Mouse (Mus musculus) left cerebral cortex, adult 2 months (tissue): ENCODE measurements around the gene Etv5. TPM values are rescaled to one million over a fixed set of nuclear protein-coding genes. Genes with fewer than 3 reads are reported as not detected.
"Not testable (repeated sequence)": the region's sequence is repeated elsewhere in the genome, so short reads cannot be mapped to it uniquely, and the experiment has no call there.

ENCODE experiments used
- DNase-seq, 2 experiments: peaks; one replicate each; pipeline ENCODE4 v3.0.0; 2021 to 2022; ENCODE audit warnings: low spot score in 2 of 2, mixed read lengths in 1 of 2; ENCODE audit errors: extremely low spot score in 1 of 2
- H3K27ac ChIP-seq: fragments of 200-600 bp; 2 replicates; pipeline ENCODE4 v1.8.1; 2022
- H3K4me3 ChIP-seq: fragments of 200-600 bp; 2 replicates; pipeline ENCODE4 v1.8.1; 2022
- CTCF ChIP-seq: fragments of 200-600 bp; IDR thresholded peaks from 2 replicates; pipeline ENCODE4 v1.8.1; 2022; ENCODE audit warnings: antibody characterized with exemption, mild to moderate bottlenecking, moderate library complexity
- intact Hi-C: fragments of 180-260 bp; cut with DNase I; formaldehyde crosslinking; loops from one replicate; pipeline ENCODE4 v1.15.1; 2025
- total RNA-seq, 2 experiments: library from RNA; stranded (reverse); gene quantifications; 2 replicates each; pipeline ENCODE4 v1.2.3; 2021

Gene Etv5
- total RNA-seq, 2 experiments from 2014 or later = 94.7 to 97.5 TPM

DNA sequence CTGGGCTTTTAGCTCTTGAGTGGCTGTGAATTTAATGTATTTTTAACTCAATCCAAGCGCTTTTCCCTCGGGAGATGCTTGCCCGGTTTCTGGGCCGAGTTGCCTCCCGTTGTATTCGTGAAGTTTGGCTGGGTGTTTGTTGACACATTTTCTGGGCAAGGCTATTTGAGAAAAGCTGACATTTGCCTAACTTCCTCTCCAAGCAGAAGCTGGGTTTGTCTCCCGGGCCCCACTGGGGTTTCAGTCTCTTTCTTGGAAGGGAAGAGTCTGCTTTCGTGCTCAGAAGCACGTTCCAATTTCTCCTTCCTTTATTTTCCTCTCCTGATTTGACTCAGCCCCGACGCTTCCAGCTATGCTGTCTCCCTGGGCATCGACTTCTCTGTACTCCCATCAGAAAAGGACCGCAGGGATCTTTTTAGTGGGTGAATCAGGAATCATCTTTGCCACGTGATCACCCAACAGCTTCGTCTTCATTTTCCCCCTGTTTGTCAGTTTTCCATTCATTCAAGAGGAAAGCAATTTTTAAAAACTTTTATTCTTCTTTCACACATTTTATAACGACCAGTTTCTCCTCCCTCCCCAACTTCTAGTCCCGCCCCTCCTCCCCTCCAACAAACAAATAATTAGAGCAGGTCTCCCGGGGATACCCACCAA lies 80.7 kb downstream of the Etv5 start:
- peak in 1 of 2 experiments; percentile 35 for DNase-seq
- no peak for TF ChIP-seq CTCF
- Histone ChIP-seq H3K4me3 (no peak overlapping the region), H3K27ac (peak overlapping the region; percentile 77)
- intact Hi-C loops = no loop called here

DNA sequence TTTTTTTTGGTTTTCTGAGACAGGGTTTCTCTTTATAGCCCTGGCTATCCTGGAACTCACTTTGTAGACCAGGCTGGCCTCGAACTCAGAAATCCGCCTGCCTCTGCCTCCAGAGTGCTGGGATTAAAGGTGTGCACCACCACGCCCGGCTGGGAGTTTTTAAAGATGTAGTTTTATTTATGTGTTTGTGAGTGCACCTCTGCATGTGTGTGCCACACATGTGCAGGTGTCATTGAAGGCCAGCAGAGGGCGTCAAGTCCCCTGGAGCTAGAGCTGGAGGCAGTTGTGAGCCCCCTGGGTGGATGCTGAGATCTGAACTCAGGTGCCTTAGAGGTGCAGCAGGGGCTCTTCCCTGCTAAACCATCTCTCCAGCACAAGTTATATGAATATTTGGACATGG lies 85.3 kb downstream of the Etv5 start:
- intact Hi-C loops, H3K27ac ChIP-seq, H3K4me3 ChIP-seq, DNase-seq: not testable (repeated sequence)

DNA sequence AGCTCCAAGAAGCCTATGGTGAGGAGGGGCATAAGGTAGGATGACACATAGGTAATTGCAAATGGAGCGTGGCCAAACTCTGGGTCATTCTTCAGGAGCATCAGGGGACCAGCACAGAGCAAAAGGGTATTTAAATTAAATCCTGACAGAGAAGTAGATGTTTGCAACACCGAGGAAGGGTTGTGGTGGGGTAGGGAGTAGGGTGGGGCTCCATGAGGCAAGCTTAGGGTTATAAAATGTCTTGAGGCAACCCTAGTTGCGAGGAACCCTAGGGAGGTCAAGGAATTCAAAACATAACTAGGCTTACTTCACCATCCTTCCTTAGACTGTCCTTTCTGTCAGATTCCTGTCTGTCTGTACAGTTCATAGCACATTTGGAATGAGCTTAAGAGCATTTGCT lies 85.9 kb downstream of the Etv5 start:
- Histone ChIP-seq H3K4me3 (no peak overlapping the region), H3K27ac (no peak overlapping the region)
- intact Hi-C loops = no loop called here
- no peak for TF ChIP-seq CTCF
- no peak for DNase-seq

DNA sequence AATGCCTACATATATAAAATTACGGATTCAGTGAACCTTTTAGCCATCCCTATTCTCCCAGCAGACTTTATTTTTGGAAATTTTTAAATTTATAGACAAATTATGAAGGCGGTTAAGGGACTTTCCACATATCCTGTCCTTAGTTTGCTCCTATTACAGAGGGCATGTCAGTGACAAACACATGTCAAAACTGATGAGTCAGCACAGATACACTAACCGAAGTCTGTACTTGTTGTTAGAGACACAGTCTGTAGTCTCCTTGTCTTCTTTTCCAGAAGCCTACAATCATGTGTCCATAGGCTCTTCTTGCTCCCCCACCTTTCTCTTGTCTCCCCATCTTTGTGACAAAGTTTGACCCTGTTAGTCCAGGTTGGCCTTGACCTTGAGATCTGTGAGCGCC lies 88.3 kb downstream of the Etv5 start:
- TF ChIP-seq CTCF = no peak
- DNase-seq = no peak
- Histone ChIP-seq H3K27ac (no peak overlapping the region), H3K4me3 (no peak overlapping the region)
- intact Hi-C loops = no loop called here

DNA sequence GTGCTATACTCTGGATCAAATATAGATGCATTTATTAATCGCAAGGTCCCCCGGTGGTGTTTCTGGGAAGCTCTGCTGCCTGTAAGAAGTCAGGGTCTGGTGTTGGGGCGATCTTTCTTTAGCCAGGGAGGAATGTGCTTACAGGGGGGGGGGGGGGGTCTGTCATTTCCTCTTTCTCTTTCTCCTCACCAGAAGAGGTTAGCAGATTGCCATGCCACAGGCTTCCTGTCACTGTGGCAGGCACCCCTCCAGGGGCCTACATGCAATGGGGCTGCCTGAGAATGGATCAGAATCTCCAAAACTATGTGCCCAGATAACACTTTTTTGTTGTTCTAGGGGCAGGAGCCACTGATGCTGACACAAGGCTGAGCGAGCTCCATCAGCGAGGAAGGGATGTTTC lies 89.7 kb downstream of the Etv5 start:
- H3K4me3 ChIP-seq = no peak overlapping the region
- no peak; the same call in 1 of the 2 replicates for TF ChIP-seq CTCF
- intact Hi-C loops = loop anchor here (5.0 kb wide), 1 partner anchor 58 kb away; no protein-coding TSS in a partner anchor
- DNase-seq = no peak
- peak overlapping the region; percentile 95 for H3K27ac ChIP-seq

DNA sequence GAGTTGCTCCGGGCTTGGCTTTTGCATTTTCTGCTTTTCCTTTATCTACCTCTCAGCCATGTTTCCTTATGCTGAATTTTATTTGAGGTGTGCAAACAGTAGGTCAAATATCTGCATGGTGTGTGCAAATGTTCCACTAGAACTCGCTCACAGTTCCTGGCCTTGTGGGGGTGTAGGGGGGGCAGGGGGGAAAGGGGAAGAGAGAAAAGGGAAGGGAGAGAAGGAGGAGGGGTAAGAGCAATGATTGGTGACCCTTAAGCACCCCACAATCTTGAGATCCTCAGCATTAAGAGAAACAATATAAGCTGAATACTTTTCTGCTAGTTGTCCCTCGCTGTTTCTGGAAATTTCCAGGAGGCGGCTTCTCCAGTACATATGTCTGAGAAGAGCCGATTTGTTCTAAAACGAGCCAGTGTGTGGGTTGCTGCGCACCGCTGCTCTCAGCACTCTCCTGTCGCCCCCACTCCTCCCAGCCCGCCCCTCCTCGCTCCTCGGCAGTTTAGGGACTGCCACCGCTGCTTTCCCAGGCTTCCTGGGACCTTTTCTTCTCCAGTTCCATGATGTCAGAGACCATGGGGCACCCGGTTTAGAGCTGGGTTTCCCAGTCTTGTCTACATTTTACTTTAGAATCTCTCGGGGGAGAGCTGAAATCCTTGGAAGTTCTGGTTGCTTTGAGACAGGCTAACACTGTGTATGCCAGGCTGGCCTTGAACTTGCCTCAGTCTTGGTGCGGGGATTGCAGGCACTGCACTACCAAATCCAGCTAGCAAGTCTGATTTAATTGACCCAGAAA lies 90.8 kb downstream of the Etv5 start:
- intact Hi-C loops = loop anchor here (5.0 kb wide), 1 partner anchor 59 kb away; no protein-coding TSS in a partner anchor
- H3K27ac ChIP-seq = peak overlapping the region; percentile 95
- no peak for TF ChIP-seq CTCF
- DNase-seq = peak; percentile 68 to 72
- no peak overlapping the region for H3K4me3 ChIP-seq

DNA sequence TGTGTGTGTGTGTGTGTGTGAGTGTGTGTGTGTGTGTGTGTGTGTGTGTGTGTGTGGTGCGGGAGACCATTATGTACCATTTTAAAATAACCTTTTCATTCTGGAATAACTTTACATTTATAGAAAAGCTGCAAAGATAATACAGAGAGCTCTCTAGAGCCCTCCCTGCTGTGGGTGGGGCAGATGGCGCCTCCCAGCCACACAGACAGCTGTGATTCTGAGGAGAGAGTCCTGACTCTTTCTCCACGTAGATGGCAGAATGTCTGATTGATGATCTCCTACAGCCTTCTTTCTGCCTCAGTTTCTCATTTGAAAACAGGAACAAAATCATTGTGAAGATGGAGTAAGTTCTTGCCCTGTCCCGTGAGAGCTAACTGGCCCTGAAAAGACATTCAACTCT lies 91.5 kb downstream of the Etv5 start:
- Histone ChIP-seq H3K4me3 (no peak overlapping the region), H3K27ac (peak overlapping the region; percentile 95)
- intact Hi-C loops = loop anchor here (5.0 kb wide), 1 partner anchor 59 kb away; no protein-coding TSS in a partner anchor
- peak in 1 of 2 experiments; percentile 24 for DNase-seq
- no peak for TF ChIP-seq CTCF

DNA sequence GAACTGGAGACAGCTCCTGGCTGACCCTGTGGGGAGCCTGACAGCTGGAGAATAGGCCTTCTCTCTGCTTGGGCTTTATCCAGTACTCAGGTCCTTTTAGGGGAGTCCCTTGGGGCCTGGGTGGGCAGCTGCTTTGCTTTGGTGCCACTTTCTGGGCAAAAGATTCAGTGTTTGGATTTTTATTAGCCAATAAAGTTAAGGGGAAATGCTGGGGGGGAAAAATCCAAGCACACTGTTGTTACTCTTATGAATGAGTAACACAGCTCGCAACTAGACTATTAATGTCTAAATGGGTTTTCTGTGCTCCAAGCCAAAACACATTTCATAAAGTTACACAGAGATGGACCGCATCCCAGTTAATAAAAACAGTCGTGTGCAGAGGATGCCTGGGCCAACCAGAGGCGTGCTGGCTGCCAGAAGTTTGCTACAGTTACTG lies 98.3 kb downstream of the Etv5 start:
- Histone ChIP-seq H3K27ac (no peak overlapping the region), H3K4me3 (no peak overlapping the region)
- TF ChIP-seq CTCF = no peak
- no peak for DNase-seq
- intact Hi-C loops = no loop called here

DNA sequence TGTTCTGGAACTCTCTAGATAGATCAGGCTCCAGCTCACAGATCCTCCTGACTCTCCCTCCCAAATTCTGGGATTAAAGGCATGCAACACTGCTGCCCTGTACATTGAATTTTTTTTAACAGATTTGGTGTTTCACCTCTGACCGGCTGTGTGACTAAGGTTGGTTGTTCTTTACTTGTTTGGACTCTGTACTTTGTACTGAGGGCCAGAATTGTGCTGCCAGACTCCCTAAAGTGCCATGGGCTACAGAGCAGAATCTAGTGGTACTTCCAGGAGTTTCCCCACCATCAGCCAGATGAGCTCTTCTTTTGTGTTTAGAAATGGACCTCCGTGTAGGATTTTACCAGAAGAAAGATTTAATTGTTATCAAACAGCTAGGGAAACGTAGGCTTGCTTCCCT lies 103.7 kb downstream of the Etv5 start:
- H3K4me3 ChIP-seq = no peak overlapping the region
- TF ChIP-seq CTCF = no peak
- intact Hi-C loops = no loop called here
- DNase-seq = no peak
- H3K27ac ChIP-seq = no peak overlapping the region

Other genes with a start within 250 kb of the Etv5 start
- gene Tra2b, start 173.7 kb downstream of the Etv5 start, total RNA-seq = 10 to 100 TPM; 71.8 to 78.4 TPM
- 10 to 100 TPM; 63.3 to 64.0 TPM for gene Dgkg, start 217.5 kb upstream of the Etv5 start, total RNA-seq